Mouse (Mus musculus) myocyte (in vitro differentiated cells): Measurements from ENCODE around the gene 1700025B11Rik.

Experiments used
- MYOD1 ChIP-seq, 3 experiments: IDR thresholded peaks; one replicate each; pipeline ENCODE4 v1.6.1; 2011; ENCODE audit warnings: control low read depth in 2 of 3, low read depth in 2 of 3, mild to moderate bottlenecking in 2 of 3, moderate library complexity in 1 of 3; ENCODE audit not compliant: insufficient read length in 2 of 3, control insufficient read depth in 1 of 3
- POLR2AphosphoS2 ChIP-seq: IDR thresholded peaks from one replicate; pipeline ENCODE4 v1.6.1; 2011; ENCODE audit warnings: low read depth, control low read depth; ENCODE audit not compliant: insufficient read length

GRCm38 (mm10) chr15:77579311-77579710 lies 17.6 kb upstream of the 1700025B11Rik start:
- TF ChIP-seq POLR2AphosphoS2 = no peak
- no peak for TF ChIP-seq MYOD1 (IDR thresholded peaks at IDR 0.05; ENCODE audit: control insufficient read depth in 1 of 3, insufficient read length in 2 of 3, low read depth in 2 of 3)
